Mouse (Mus musculus) bone marrow, adult 2 months (tissue): Measurements from ENCODE around the gene S100a3. TPM values are rescaled to one million over a fixed set of nuclear protein-coding genes. Genes with fewer than 3 reads are reported as not detected.

Experiments used
- H3K27ac ChIP-seq: fragments of 200-500 bp; 2 replicates; pipeline ENCODE4 v1.5.1; 2012; ENCODE audit warnings: low read depth, mild to moderate bottlenecking, control low read depth, inconsistent platforms, low read length; ENCODE audit not compliant: control insufficient read depth, poor library complexity, insufficient read depth
- H3K4me1 ChIP-seq: fragments of 200-500 bp; 2 replicates; pipeline ENCODE4 v1.6.1; 2011; ENCODE audit warnings: low read length; ENCODE audit not compliant: control insufficient read depth, insufficient read depth
- H3K4me3 ChIP-seq: fragments of 200-500 bp; replicated peaks from 2 replicates; pipeline ENCODE3; 2011; ENCODE audit warnings: mild to moderate bottlenecking, low read depth, low read length, control low read depth; ENCODE audit not compliant: control insufficient read depth
- CTCF ChIP-seq: fragments of 200-500 bp; IDR thresholded peaks from 2 replicates; pipeline ENCODE4 v1.5.1; 2011; ENCODE audit warnings: low read length, control low read depth; ENCODE audit not compliant: control insufficient read depth, insufficient read depth
- POLR2A ChIP-seq: fragments of 200-500 bp; IDR thresholded peaks from 2 replicates; pipeline ENCODE4 v1.6.1; 2011; ENCODE audit warnings: low read depth, mild to moderate bottlenecking, control low read depth, low read length, borderline replicate concordance; ENCODE audit not compliant: control insufficient read depth
- WGBS: fragments of 180-500 bp; shearing (Covaris S2); methylation state at CpG from one replicate; pipeline ENCODE4 v1.1.7; 2018; 5-methylcytosine and 5-hydroxymethylcytosine counted together
- polyA plus RNA-seq: library from polyadenylated mRNA; stranded (reverse); fragments of >200 nt; gene quantifications from 2 replicates; pipeline ENCODE4 v1.2.4, GENCODE M21; 2011; ENCODE audit warnings: low replicate concordance; ENCODE audit not compliant: missing spikeins, insufficient read depth, insufficient read length

The S100a3 gene
- polyA plus RNA-seq, 1 experiment: not detected

GRCm38 (mm10) chr3:90579433-90579832 lies 19.1 kb downstream of the S100a3 start:
- Histone ChIP-seq H3K4me3 (no peak overlapping the region), H3K4me1 (no peaks in the 10 kb centered on the region; the same call in 1 of the 2 replicates), H3K27ac (no peak overlapping the region)
- 80% methylated on average over 7 of the region's 7 CpGs for WGBS
- no peak for TF ChIP-seq CTCF
- TF ChIP-seq POLR2A: no peak

GRCm38 (mm10) chr3:90581141-90581540 lies 20.8 kb downstream of the S100a3 start:
- 87% methylated on average over 5 of the region's 5 CpGs for WGBS
- H3K27ac ChIP-seq: no peak overlapping the region
- peaks cover under 1% of the 10 kb centered on the region; the same call in 1 of the 2 replicates for H3K4me1 ChIP-seq
- TF ChIP-seq POLR2A (no peak), CTCF (no peak)
- H3K4me3 ChIP-seq: no peak overlapping the region

GRCm38 (mm10) chr3:90582156-90582555 lies 21.8 kb downstream of the S100a3 start:
- no peak overlapping the region for H3K27ac ChIP-seq
- TF ChIP-seq CTCF (peak; percentile 26; the same call in 1 of the 2 replicates), POLR2A (no peak)
- H3K4me1 ChIP-seq: peaks cover 4% of the 10 kb centered on the region; the same call in 1 of the 2 replicates
- WGBS: 91% methylated on average over 1 of the region's 1 CpGs
- no peak overlapping the region for H3K4me3 ChIP-seq

GRCm38 (mm10) chr3:90582556-90582955 lies 22.2 kb downstream of the S100a3 start:
- 87% methylated on average over 4 of the region's 4 CpGs for WGBS
- TF ChIP-seq POLR2A: no peak
- no peak for TF ChIP-seq CTCF
- Histone ChIP-seq H3K27ac (no peak overlapping the region), H3K4me3 (no peak overlapping the region), H3K4me1 (peaks cover 4% of the 10 kb centered on the region; the same call in 1 of the 2 replicates)

- 39% methylated on average over 3 of the region's 3 CpGs for WGBS
- Histone ChIP-seq H3K27ac (no peak overlapping the region), H3K4me3 (no peak overlapping the region), H3K4me1 (peaks cover 8% of the 10 kb centered on the region)
- no peak for TF ChIP-seq POLR2A
- no peak for TF ChIP-seq CTCF
Measured at GRCm38 (mm10) chr3:90583893-90584292, 23.5 kb downstream of the S100a3 start.

GRCm38 (mm10) chr3:90585595-90585994 lies 25.2 kb downstream of the S100a3 start:
- no peak overlapping the region for H3K27ac ChIP-seq
- no peak overlapping the region for H3K4me3 ChIP-seq
- 27% methylated on average over 5 of the region's 5 CpGs for WGBS
- H3K4me1 ChIP-seq: peaks cover 16% of the 10 kb centered on the region
- TF ChIP-seq CTCF (peak; percentile 87), POLR2A (no peak)

GRCm38 (mm10) chr3:90586016-90586643 lies 25.8 kb downstream of the S100a3 start:
- H3K27ac ChIP-seq: peak overlapping the region; percentile 84
- 58% methylated on average over 15 of the region's 15 CpGs for WGBS
- peaks cover 18% of the 10 kb centered on the region for H3K4me1 ChIP-seq
- TF ChIP-seq POLR2A (no peak), CTCF (no peak)
- no peak overlapping the region for H3K4me3 ChIP-seq

GRCm38 (mm10) chr3:90586906-90587305 lies 26.5 kb downstream of the S100a3 start:
- TF ChIP-seq POLR2A: no peak; the same call in 1 of the 2 replicates
- no peak for TF ChIP-seq CTCF
- Histone ChIP-seq H3K27ac (peak overlapping the region; percentile 84), H3K4me3 (peak overlapping the region; percentile 21), H3K4me1 (peaks cover 18% of the 10 kb centered on the region)
- 2% methylated on average over 10 of the region's 10 CpGs for WGBS
